Mouse (Mus musculus) hindbrain, embryonic 13.5 days (tissue): ENCODE data around the gene Lad1. TPM values are rescaled to one million over a fixed set of nuclear protein-coding genes. Genes with fewer than 3 reads are reported as not detected.
A peak's percentile ranks its signal among the peaks of the same experiment; 100 is the strongest.

Experiments used
- ATAC-seq: fragments of 200-750 bp; cut with Nextera tagmentation; 2 replicates; pipeline ENCODE4 v1.8.0; 2017; ENCODE audit warnings: moderate TSS enrichment; ENCODE audit not compliant: low FRiP score
- H3K27ac ChIP-seq: fragments of 300-500 bp; sonication (generic); 2 replicates; pipeline ENCODE4 v1.5.1; 2015; ENCODE audit warnings: inconsistent platforms, mild to moderate bottlenecking, moderate library complexity
- H3K27me3 ChIP-seq: fragments of 300-500 bp; sonication (generic); 2 replicates; pipeline ENCODE4 v1.6.1; 2015; ENCODE audit warnings: mild to moderate bottlenecking, inconsistent platforms
- H3K36me3 ChIP-seq: fragments of 300-500 bp; sonication (generic); 2 replicates; pipeline ENCODE4 v1.6.1; 2015; ENCODE audit warnings: mild to moderate bottlenecking, inconsistent platforms
- H3K4me1 ChIP-seq: fragments of 300-500 bp; sonication (generic); replicated peaks from 2 replicates; pipeline ENCODE4 v1.6.1; 2015; ENCODE audit warnings: inconsistent platforms
- H3K4me2 ChIP-seq: fragments of 300-500 bp; sonication (generic); 2 replicates; pipeline ENCODE4 v1.6.1; 2015; ENCODE audit warnings: inconsistent platforms, mild to moderate bottlenecking, moderate library complexity
- H3K4me3 ChIP-seq: fragments of 300-500 bp; sonication (generic); 2 replicates; pipeline ENCODE4 v1.5.1; 2015; ENCODE audit warnings: mild to moderate bottlenecking, inconsistent platforms
- H3K9ac ChIP-seq: fragments of 300-500 bp; sonication (generic); 2 replicates; pipeline ENCODE4 v1.6.1; 2015; ENCODE audit warnings: mild to moderate bottlenecking, inconsistent platforms
- H3K9me3 ChIP-seq: fragments of 300-500 bp; sonication (generic); 2 replicates; pipeline ENCODE4 v1.6.1; 2016; ENCODE audit warnings: inconsistent platforms
- WGBS: fragments of 180-500 bp; shearing (Covaris S2); methylation state at CpG from one replicate; pipeline ENCODE4 v1.1.7; 2015; 5-methylcytosine and 5-hydroxymethylcytosine counted together
- polyA plus RNA-seq: library from polyadenylated mRNA; unstranded; fragments of >200 nt; fragmentation: Nextera tagmentation; extraction: Ambion mirVana; gene quantifications from 2 replicates; pipeline ENCODE4 v1.2.1, GENCODE M21; 2015

The Lad1 gene
- polyA plus RNA-seq, 1 experiment from 2014 or later, result 0.65 TPM

DNA sequence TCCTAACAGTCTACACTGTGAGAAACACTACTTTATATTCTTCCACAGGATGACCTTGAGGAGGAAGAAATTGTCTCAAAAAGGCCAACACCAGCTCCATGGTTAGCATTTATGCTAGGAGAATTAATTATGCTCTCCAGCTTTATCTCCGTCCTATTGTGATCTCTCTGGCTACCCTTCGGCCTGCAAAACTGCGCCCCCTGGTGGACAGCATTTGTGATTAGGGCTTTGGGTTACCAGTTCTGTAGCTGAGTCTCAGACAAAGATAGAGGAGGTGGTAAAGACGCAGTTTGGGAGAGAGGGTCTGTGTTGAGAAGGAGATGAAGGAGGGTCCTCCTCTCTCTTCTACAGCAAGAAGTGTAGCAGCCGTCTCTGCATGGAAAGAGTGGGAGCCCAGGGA, 28.6 kb upstream of the Lad1 start:
- H3K4me2 ChIP-seq, result no peak overlapping the region
- 9% methylated on average over 5 of the region's 5 CpGs for WGBS
- H3K36me3 ChIP-seq, result no peaks in the 10 kb centered on the region
- H3K9me3 ChIP-seq, result no peaks in the 10 kb centered on the region
- H3K27ac ChIP-seq, result no peak overlapping the region
- ATAC-seq, result no peak
- peaks cover 31% of the 10 kb centered on the region for H3K27me3 ChIP-seq
- H3K9ac ChIP-seq, result no peak overlapping the region
- no peak overlapping the region for H3K4me3 ChIP-seq
- peaks cover 14% of the 10 kb centered on the region for H3K4me1 ChIP-seq

DNA sequence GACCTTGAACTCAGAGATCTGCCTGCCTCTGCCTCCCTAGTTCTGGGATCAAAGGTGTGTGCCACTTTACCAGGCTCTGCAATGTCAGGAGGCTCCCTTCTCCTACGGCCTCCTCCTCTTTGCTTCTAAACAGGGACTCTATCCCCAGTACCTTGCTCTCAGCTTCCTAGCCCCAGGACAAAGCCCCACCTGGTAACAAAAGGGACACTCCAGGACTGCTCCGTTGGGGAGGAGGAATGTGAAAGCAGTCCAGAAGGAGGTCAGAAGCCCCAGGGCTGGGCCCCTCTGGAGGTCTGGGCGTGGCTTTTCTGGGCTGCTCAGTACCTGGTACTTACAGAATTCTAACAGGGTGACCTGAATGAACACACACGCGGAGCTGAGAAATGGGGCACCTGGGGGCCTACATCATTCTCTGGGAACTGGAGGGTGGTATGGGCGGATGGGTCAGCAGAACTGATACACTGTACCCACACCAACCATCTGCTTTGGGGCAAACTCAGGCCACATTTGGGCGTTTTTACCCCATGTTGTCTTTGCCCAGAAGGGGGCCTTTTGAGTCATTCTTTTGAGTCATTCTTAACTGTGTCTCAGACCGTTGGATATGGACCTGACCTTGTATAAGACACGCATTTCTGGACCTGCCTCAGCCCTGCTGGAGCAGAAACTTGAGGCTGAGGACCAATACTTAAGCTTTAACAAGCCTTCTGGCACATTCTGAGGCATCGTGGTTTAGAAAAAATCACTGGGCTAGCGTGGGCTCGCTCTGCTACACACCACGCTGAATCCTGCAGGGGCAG, 26.1 kb upstream of the Lad1 start:
- Histone ChIP-seq H3K4me3 (no peak overlapping the region), H3K9ac (no peak overlapping the region), H3K27me3 (peaks cover 37% of the 10 kb centered on the region), H3K4me1 (peaks cover 18% of the 10 kb centered on the region), H3K27ac (no peak overlapping the region), H3K4me2 (no peak overlapping the region), H3K9me3 (no peaks in the 10 kb centered on the region), H3K36me3 (no peaks in the 10 kb centered on the region)
- 62% methylated on average over 13 of the region's 13 CpGs for WGBS
- ATAC-seq, result no peak

DNA sequence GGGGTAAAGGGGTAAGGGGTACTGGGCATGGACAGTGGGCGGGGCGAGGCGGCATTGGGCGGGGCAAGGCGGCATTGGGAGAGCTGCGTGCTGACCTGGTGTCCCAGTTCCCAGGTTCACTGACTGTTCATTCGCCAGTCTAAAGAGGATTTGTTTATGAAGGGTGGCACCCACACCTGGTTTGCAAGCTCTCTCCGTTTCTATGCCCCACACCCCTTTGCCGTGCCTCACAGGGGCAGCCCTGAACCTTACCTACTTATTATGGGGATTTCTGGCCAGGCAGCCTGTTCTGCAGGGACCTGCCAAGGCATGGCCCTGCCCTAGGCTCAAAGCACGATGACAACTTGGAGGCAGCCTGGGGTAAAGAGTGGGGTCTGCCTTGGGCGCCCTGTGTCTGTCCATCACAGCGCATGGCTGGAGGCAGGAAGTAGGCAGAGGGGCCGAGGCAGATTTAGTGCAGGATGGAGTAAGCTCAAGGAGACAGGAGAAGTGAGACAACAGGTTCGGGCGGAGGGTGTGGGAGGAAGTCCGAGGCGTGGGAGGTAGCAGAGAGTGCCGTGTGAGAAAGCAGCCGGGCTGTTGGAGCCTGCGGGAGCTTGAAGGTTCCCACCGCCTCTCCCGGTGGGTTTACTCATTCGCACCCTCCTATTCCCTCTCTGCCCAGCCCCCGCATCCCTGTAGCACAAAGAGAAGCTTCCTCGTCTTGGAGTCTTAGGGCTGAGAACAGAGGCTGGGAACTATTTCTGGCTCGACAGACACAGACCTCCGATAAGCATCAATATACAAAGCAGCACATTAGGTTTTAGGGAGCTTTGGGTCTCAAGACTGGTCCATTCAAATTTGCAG, 24.8 kb upstream of the Lad1 start:
- Histone ChIP-seq H3K4me3 (peak overlapping the region; percentile 15), H3K9ac (peak overlapping the region; percentile 49; the same call in 1 of the 2 replicates)
- ATAC-seq, result no peak

DNA sequence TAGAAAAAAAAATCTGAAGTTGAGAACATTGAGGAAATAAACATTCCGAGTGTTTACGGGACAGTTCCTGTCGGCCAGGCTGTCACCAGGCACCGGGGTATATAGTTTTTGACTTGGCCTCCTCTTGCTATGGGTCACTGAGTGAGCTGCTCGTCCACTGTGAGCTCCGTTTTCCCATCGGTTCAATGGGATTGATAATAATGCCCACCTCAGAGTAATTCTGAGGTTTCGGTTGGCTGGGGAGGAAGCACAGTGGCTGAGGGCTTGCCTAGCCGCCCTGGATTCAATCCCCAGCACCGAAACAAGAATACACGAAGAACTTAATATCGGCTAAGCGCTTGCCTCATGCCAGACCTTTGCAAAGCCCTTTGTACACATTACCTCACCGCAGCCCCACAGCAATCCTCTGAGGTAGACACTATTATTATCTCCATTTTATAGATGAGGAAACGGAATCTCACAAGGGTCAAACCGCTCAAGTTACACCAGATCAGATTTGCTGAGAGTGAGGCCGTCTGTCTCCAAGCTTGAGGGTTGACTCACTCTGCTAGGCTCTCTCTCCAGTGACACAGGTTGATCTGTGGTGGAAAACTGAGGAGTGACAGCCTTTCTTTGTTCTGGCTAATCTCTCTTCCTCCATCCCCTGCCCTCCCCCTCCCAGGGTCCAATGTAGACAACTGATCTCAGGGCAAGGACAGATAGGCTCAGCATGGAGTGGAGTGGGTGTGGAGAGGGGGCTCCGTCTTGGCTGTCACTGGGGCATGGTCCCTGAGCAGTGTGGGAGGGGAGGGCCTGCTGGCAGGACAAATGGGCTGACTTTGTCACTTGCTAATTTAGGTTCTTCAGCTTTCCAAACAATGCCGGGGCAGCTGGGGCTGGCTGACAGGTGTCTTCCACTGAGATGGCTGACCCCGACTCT, 23.9 kb upstream of the Lad1 start:
- Histone ChIP-seq H3K36me3 (no peaks in the 10 kb centered on the region), H3K9me3 (no peaks in the 10 kb centered on the region), H3K4me2 (peak overlapping the region; percentile 42; the same call in 1 of the 2 replicates), H3K4me3 (peak overlapping the region; percentile 15; the same call in 1 of the 2 replicates), H3K4me1 (peaks cover 18% of the 10 kb centered on the region), H3K9ac (no peak overlapping the region), H3K27me3 (peaks cover 37% of the 10 kb centered on the region), H3K27ac (no peak overlapping the region)
- no peak for ATAC-seq
- WGBS, result 40% methylated on average over 20 of the region's 20 CpGs

More for the DNA sequence above, 24.8 kb upstream of the Lad1 start:
- 16% methylated on average over 27 of the region's 27 CpGs for WGBS
- Histone ChIP-seq H3K27ac (no peak overlapping the region), H3K4me1 (peaks cover 18% of the 10 kb centered on the region), H3K4me2 (peak overlapping the region; percentile 42), H3K36me3 (no peaks in the 10 kb centered on the region), H3K9me3 (no peaks in the 10 kb centered on the region), H3K27me3 (peaks cover 37% of the 10 kb centered on the region)

DNA sequence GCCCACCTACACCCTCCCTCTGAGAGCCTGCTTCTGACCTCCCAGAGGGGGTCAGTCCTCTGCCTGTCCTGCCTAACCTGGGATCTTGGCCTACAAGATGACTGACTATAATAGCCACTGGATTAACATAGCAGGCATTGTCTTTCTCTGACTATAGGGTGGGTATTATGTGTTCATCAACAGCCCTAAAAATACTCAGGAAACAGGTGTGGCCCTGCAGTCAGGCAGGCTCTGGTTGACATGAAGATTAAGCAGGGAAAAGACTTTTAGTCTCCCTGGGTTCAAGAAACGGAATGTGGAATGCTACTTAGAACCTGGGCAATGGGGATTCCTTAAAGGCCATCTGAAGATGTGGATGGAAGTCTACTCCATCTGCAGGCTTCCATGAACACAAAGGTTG, 19.9 kb upstream of the Lad1 start:
- Histone ChIP-seq H3K36me3 (no peaks in the 10 kb centered on the region), H3K9ac (no peak overlapping the region), H3K4me3 (no peak overlapping the region), H3K4me2 (no peak overlapping the region), H3K27me3 (peaks cover 26% of the 10 kb centered on the region), H3K9me3 (no peaks in the 10 kb centered on the region), H3K4me1 (peaks cover 33% of the 10 kb centered on the region), H3K27ac (no peak overlapping the region)
- ATAC-seq, result no peak
- 89% methylated on average over 1 of the region's 1 CpGs for WGBS

DNA sequence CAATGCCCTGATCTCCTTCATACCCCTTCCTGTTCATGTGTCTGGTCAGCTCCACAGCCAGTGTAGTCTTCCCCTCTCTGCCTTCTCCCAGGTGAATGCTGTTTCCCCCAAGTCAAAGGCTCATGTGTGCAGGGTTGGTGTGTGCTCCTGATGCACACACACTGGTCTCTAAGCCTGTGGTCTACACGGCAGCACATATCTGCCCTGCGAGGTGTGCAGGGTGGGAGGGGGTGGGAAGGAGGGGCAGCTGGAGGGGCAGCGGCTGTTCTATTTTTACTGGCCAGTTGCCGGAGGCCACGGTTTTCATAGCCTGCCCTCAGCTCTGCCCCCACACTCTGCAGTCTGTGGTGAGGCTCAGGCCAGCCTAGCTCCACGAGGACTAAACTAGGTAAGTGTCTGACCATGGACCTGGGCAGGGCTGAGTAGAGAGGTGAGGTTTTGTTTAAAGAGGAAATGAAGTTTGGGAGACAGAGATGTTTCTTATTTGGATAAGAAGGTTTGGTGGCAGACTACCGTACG, 19.2 kb upstream of the Lad1 start:
- Histone ChIP-seq H3K36me3 (no peaks in the 10 kb centered on the region), H3K27ac (no peak overlapping the region), H3K27me3 (peaks cover 23% of the 10 kb centered on the region; the same call in 1 of the 2 replicates), H3K4me3 (no peak overlapping the region), H3K9ac (no peak overlapping the region), H3K4me2 (no peak overlapping the region), H3K4me1 (peaks cover 27% of the 10 kb centered on the region), H3K9me3 (no peaks in the 10 kb centered on the region)
- 70% methylated on average over 8 of the region's 8 CpGs for WGBS
- no peak for ATAC-seq

DNA sequence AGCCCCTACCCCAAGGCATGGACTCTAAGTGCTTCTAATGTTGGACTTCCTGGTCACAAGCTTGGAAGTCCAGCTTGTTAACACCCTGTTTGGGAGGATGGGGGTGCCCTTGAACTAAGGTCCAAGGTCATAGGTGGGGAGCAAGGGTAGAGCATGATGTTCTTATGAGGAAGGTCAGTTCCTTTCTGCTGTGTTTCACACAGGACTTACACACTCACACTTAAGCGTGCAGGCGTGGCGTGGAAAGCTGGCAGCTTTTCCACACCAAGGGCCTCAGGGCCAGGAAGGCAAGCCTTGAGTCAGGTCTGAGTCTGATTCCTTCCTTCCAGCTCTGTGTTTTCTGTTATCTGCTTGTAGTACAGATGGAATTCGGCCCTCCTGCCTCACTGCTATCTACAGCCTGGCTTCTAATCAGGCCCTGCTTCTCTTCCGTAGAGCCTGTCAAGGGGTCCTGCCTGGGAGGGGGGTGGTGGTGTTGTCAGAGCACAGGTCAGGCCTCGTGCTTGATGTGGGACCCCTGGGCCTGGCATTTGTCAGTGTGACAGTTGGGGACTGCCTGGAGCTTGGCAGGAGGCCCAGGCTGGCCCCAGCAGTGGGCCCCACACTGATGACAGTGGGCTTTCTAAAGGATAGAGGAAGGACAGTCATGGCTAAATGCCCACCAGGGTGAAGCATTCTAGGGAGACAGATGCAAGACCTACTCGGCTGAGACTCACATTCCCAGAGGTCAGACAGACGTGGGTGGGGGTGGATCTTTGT, 18.0 kb upstream of the Lad1 start:
- Histone ChIP-seq H3K27me3 (0 out of 2 replicates have a peak, but pooled peaks cover 15% of the 10 kb centered on the region), H3K27ac (0 out of 2 replicates have a peak overlapping the region, but pooled peaks have one; percentile 12), H3K4me2 (no peak overlapping the region), H3K4me3 (no peak overlapping the region), H3K9me3 (no peaks in the 10 kb centered on the region), H3K36me3 (no peaks in the 10 kb centered on the region), H3K9ac (no peak overlapping the region), H3K4me1 (peaks cover 17% of the 10 kb centered on the region)
- ATAC-seq, result peak; percentile 62; the same call in 1 of the 2 replicates
- 46% methylated on average over 8 of the region's 8 CpGs for WGBS

DNA sequence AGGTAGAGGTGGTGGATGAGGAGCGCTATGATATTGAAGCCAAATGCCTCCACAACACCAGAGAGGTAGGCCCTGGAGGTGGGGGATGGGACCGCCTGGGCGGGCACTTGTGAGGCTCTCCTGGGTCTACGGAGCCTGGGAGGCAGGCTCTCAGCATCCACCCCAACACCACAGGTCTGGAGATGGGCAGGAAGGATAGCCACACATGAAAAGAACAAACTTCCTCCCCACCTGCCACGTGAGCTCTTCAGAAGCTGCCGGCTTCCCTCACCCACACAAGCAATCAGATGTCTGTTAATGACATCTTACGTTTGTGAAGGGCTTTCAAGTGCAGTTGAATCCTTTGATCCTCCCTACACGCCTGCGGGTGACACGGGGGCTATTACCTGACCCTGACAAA, 10.9 kb upstream of the Lad1 start:
- no peak for ATAC-seq
- 63% methylated on average over 10 of the region's 10 CpGs for WGBS
- no peaks in the 10 kb centered on the region for H3K36me3 ChIP-seq
- H3K4me3 ChIP-seq, result no peak overlapping the region
- no peak overlapping the region for H3K4me2 ChIP-seq
- no peaks in the 10 kb centered on the region for H3K9me3 ChIP-seq
- H3K27ac ChIP-seq, result no peak overlapping the region
- H3K4me1 ChIP-seq, result no peaks in the 10 kb centered on the region
- peaks cover 19% of the 10 kb centered on the region; the same call in 1 of the 2 replicates for H3K27me3 ChIP-seq
- no peak overlapping the region for H3K9ac ChIP-seq

DNA sequence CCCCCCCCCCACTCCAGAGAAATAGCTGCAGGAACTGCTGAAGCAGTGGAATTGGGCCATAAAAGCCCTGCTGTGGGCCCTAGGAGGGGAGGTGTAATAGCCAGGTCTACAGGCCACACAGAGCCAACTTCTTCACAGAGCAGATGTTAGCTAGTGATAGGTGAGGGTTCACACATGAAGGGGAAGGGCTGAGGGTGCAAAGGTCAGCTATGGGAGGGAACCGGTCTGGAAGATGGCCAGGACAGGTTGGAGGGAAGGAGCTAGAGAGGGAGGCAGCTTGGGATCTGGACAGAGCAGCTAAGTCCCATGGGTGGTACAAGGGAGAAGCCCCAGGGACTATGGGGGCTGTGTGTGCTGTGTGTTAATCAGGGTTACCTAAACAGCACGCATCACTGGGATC, 8.2 kb upstream of the Lad1 start:
- ATAC-seq, result no peak
- no peak overlapping the region for H3K9ac ChIP-seq
- H3K4me1 ChIP-seq, result peaks cover 9% of the 10 kb centered on the region; the same call in 1 of the 2 replicates
- H3K9me3 ChIP-seq, result no peaks in the 10 kb centered on the region
- H3K27ac ChIP-seq, result no peak overlapping the region
- H3K27me3 ChIP-seq, result peaks cover 16% of the 10 kb centered on the region; the same call in 1 of the 2 replicates
- WGBS, result 88% methylated on average over 2 of the region's 2 CpGs
- H3K36me3 ChIP-seq, result no peaks in the 10 kb centered on the region
- H3K4me3 ChIP-seq, result no peak overlapping the region
- no peak overlapping the region for H3K4me2 ChIP-seq

DNA sequence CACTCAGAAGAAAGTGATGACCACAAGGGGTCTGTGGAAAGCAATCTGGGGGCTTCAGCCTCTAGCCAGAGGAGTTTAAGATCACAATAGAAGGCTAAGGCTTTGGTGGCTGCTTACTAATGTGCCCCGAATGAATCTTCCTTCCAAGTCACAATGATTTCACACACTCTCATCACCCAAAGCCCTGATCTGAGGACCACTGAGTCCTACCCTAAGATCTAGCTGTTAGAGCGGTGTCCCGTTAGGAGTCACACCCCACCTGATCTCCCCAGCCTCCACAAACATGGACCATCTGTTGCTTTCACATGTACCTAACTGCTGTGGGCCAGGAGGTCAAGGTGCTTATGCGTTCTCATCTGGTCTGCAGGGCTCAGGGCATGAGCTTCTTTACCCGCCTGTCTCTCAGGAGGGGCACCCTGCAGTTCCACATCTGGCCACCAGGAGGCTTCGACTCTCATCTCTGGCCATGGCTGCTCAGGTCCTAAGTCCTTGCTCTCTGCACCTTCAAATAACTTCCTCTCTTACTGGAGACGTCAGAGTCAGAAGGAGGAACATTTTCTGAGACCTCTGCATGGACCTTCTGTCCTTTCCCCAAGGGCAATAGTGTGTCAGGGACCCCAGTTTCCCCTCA, 7.3 kb upstream of the Lad1 start:
- no peak overlapping the region for H3K9ac ChIP-seq
- H3K4me3 ChIP-seq, result no peak overlapping the region
- no peak overlapping the region for H3K27ac ChIP-seq
- peaks cover 18% of the 10 kb centered on the region for H3K27me3 ChIP-seq
- H3K9me3 ChIP-seq, result no peaks in the 10 kb centered on the region
- H3K36me3 ChIP-seq, result no peaks in the 10 kb centered on the region
- ATAC-seq, result peak; percentile 50; the same call in 1 of the 2 replicates
- 37% methylated on average over 7 of the region's 7 CpGs for WGBS
- H3K4me1 ChIP-seq, result peaks cover 9% of the 10 kb centered on the region; the same call in 1 of the 2 replicates
- H3K4me2 ChIP-seq, result no peak overlapping the region
